8 mouse cellular contexts compared by ENCODE assay signal in genomic region chr7:57387341-57387654, GRCm38 (mm10). TPM values are rescaled to one million over a fixed set of nuclear protein-coding genes. Genes with fewer than 3 reads are reported as not detected.
DNase-seq lines count a peak whose midpoint lies in the region; ATAC-seq lines count a peak whose summit lies in the region.

No protein-coding gene starts in this region.

- H3K27ac ChIP-seq in heart, embryonic 15.5 days, result no peak overlapping the region
- no peak overlapping the region for H3K27ac ChIP-seq in forebrain, embryonic 16.5 days (ENCODE audit: low read length)
- H3K27ac ChIP-seq in liver, embryonic 13.5 days, result no peak overlapping the region

- 20% methylated on average over 6 of the region's 6 CpGs for WGBS in heart, embryonic 15.5 days
- 14% methylated on average over 6 of the region's 6 CpGs for WGBS in forebrain, embryonic 16.5 days
- whole genome bisulfite sequencing in liver, embryonic 13.5 days (ENCODE audit: insufficient replicate concordance), result 22% methylated on average over 6 of the region's 6 CpGs

- DNase-seq in heart, adult 8-10 months (ENCODE audit: low spot score), result no peak
- peak; percentile 35 for DNase-seq in ES-CJ7 (ENCODE audit: low read depth, low spot score)
- no peak for DNase-seq in liver, embryonic 13.5 days
- DNase-seq in c-Kit-positive CD71-positive TER-119-positive erythroid progenitor cells, embryonic 14.5 days (ENCODE audit: low spot score), result no peak
- DNase-seq in Muller cell, postnatal 12 days (ENCODE audit: inconsistent ontology term), result no peak
- no peak for DNase-seq in embryo, embryonic 10.5 days (ENCODE audit: low spot score)

- H3K9ac ChIP-seq in heart, embryonic 15.5 days, result no peak overlapping the region
- H3K9ac ChIP-seq in forebrain, embryonic 16.5 days (replicated peaks; ENCODE audit: low read depth, low read length), result peak overlapping the region; percentile 84
- no peak overlapping the region for H3K9ac ChIP-seq in liver, embryonic 13.5 days

- H3K4me1 ChIP-seq in heart, embryonic 15.5 days (replicated peaks), result peaks cover 9% of the 10 kb centered on the region; the same call in 1 of the 2 replicates
- peaks cover 3% of the 10 kb centered on the region for H3K4me1 ChIP-seq in forebrain, embryonic 16.5 days (replicated peaks; ENCODE audit: control insufficient read depth, insufficient read depth, low read length)
- no peaks in the 10 kb centered on the region for H3K4me1 ChIP-seq in liver, embryonic 13.5 days (replicated peaks)

- no peaks in the 10 kb centered on the region for H3K9me3 ChIP-seq in heart, embryonic 15.5 days (replicated peaks)
- H3K9me3 ChIP-seq in forebrain, embryonic 16.5 days (ENCODE audit: control insufficient read depth, low read length), result no peaks in the 10 kb centered on the region
- no peaks in the 10 kb centered on the region for H3K9me3 ChIP-seq in liver, embryonic 13.5 days (replicated peaks)

- peak overlapping the region; percentile 56 for H3K4me3 ChIP-seq in heart, embryonic 15.5 days
- peak overlapping the region; percentile 74 for H3K4me3 ChIP-seq in forebrain, embryonic 16.5 days (replicated peaks; ENCODE audit: low read length)
- H3K4me3 ChIP-seq in liver, embryonic 13.5 days (replicated peaks), result peak overlapping the region; percentile 35; the same call in 1 of the 2 replicates

- no peaks in the 10 kb centered on the region for H3K36me3 ChIP-seq in heart, embryonic 15.5 days
- H3K36me3 ChIP-seq in forebrain, embryonic 16.5 days (ENCODE audit: control insufficient read depth, insufficient read depth), result no peaks in the 10 kb centered on the region
- H3K36me3 ChIP-seq in liver, embryonic 13.5 days, result no peaks in the 10 kb centered on the region

- ATAC-seq in heart, embryonic 15.5 days (replicated peaks; ENCODE audit: insufficient number of reproducible peaks, insufficient read depth, low FRiP score, low read depth), result no peak
- ATAC-seq in forebrain, embryonic 16.5 days, result no peak
- no peak for ATAC-seq in liver, embryonic 13.5 days (ENCODE audit: low read depth)

- peaks cover 38% of the 10 kb centered on the region for H3K27me3 ChIP-seq in heart, embryonic 15.5 days
- H3K27me3 ChIP-seq in forebrain, embryonic 16.5 days (replicated peaks; ENCODE audit: control insufficient read depth, insufficient read depth, low read length), result peaks cover 5% of the 10 kb centered on the region; the same call in 1 of the 2 replicates
- peaks cover 28% of the 10 kb centered on the region for H3K27me3 ChIP-seq in liver, embryonic 13.5 days

- peak overlapping the region; percentile 95 for H3K4me2 ChIP-seq in heart, embryonic 15.5 days
- H3K4me2 ChIP-seq in forebrain, embryonic 16.5 days (ENCODE audit: low read length), result peak overlapping the region; percentile 91
- H3K4me2 ChIP-seq in liver, embryonic 13.5 days, result peak overlapping the region; percentile 51

RNA-seq across cellular contexts. Expression of gene Gabrg3, which starts 0.3 kb away (rescaled TPM):
- 0.38 and 0.69 TPM in 2 replicates for polyA plus RNA-seq in heart, embryonic 15.5 days (2015; fragmentation: Nextera tagmentation; extraction: Ambion mirVana)
- under 1 TPM in 3 of 4 experiments, not detected in 1; 0.03 to 0.05 (median 0.03) TPM for total RNA-seq in heart, adult 8-10 months (2022)
- polyA plus RNA-seq in forebrain, embryonic 16.5 days (2015; fragmentation: Nextera tagmentation; extraction: Ambion mirVana), result 3.9 and 8.1 TPM in 2 replicates
- 0.09 and 0.15 TPM in 2 replicates for polyA plus RNA-seq in liver, embryonic 13.5 days (2015; fragmentation: Nextera tagmentation; extraction: Ambion mirVana)

RNA-seq across cellular contexts. Expression of gene Gabrb3, which starts 32.2 kb away (rescaled TPM):
- polyA plus RNA-seq in heart, embryonic 15.5 days (2015; fragmentation: Nextera tagmentation; extraction: Ambion mirVana), result 0.82 and 1.5 TPM in 2 replicates
- under 1 TPM; 0.37 to 0.75 (median 0.43) TPM for total RNA-seq in heart, adult 8-10 months (2022)
- 43.6 and 52.6 TPM in 2 replicates for polyA plus RNA-seq in forebrain, embryonic 16.5 days (2015; fragmentation: Nextera tagmentation; extraction: Ambion mirVana)
- polyA plus RNA-seq in liver, embryonic 13.5 days (2015; fragmentation: Nextera tagmentation; extraction: Ambion mirVana), result 0.03 TPM in 2 replicates

Comparison
In these comparisons a context has a peak if more than half of its experiments do, and no peak if none do; other contexts are left out.
1. RNA of gene Gabrb3, which starts 32.2 kb away (polyA plus RNA-seq): 43.6 to 52.6 TPM in forebrain, embryonic 16.5 days; 0.82 to 1.5 TPM in heart, embryonic 15.5 days and 0.03 TPM in liver, embryonic 13.5 days; every median in the first group is over 10 times any median in the second.
2. Peak in every context shown above with its lines, with median percentiles within 50 percentile points of each other: H3K4me2 ChIP-seq and H3K4me3 ChIP-seq.